26 mouse cellular contexts compared by ENCODE assay signal in genomic region chr5:63666884-63667283, GRCm38 (mm10). TPM values are rescaled to one million over a fixed set of nuclear protein-coding genes. Genes with fewer than 3 reads are reported as not detected.
DNase-seq lines count a peak whose midpoint lies in the region; ATAC-seq and TF ChIP-seq lines count a peak whose summit lies in the region.
"Had no signal": no experiment of that assay in that cellular context is flagged by ENCODE, and none has a peak within 500 bp of the region (broad histone marks: within the 10 kb centered on the region; RNA-seq: fewer than 3 reads in every experiment).

No protein-coding gene starts in this region.

- H3K27ac ChIP-seq in forebrain, postnatal 0 days (ENCODE audit: low read depth, low read length), result no peak overlapping the region
- H3K27ac ChIP-seq in forebrain, embryonic 16.5 days (ENCODE audit: low read length), result no peak overlapping the region
- peak overlapping the region; percentile 55; the same call in 1 of the 2 replicates for H3K27ac ChIP-seq in layer of hippocampus, adult 2 months
- H3K27ac ChIP-seq: embryonic facial prominence, embryonic 10.5 days; embryonic facial prominence, embryonic 12.5 days; forebrain, embryonic 13.5 days; forebrain, embryonic 15.5 days had no signal

- no peaks in the 10 kb centered on the region for H3K27me3 ChIP-seq in forebrain, postnatal 0 days (ENCODE audit: insufficient read depth, low read length)
- no peaks in the 10 kb centered on the region for H3K27me3 ChIP-seq in forebrain, embryonic 16.5 days (replicated peaks; ENCODE audit: control insufficient read depth, insufficient read depth, low read length)
- H3K27me3 ChIP-seq: CH12.LX; embryonic facial prominence, embryonic 12.5 days; forebrain, embryonic 13.5 days; forebrain, embryonic 15.5 days had no signal

- no peak overlapping the region for H3K9ac ChIP-seq in forebrain, postnatal 0 days
- H3K9ac ChIP-seq in forebrain, embryonic 16.5 days (replicated peaks; ENCODE audit: low read depth, low read length), result no peak overlapping the region
- H3K9ac ChIP-seq: embryonic facial prominence, embryonic 12.5 days; forebrain, embryonic 13.5 days; forebrain, embryonic 15.5 days had no signal

- no peak overlapping the region for H3K4me2 ChIP-seq in forebrain, postnatal 0 days (ENCODE audit: low read depth)
- no peak overlapping the region for H3K4me2 ChIP-seq in forebrain, embryonic 16.5 days (ENCODE audit: low read length)
- H3K4me2 ChIP-seq: embryonic facial prominence, embryonic 12.5 days; forebrain, embryonic 13.5 days; forebrain, embryonic 15.5 days had no signal

- 70% methylated on average over 5 of the region's 5 CpGs for WGBS in forebrain, postnatal 0 days
- 82% methylated on average over 5 of the region's 5 CpGs for WGBS in forebrain, embryonic 16.5 days

- DNase-seq in forebrain, postnatal 0 days, result peak; percentile 25
- no peak for DNase-seq in layer of hippocampus, adult 2 months (ENCODE audit: low spot score in 2 of 2)
- DNase-seq in layer of hippocampus, postnatal 36 days, result no peak
- DNase-seq in right cerebral cortex, adult 18-20 months, result peak; percentile 34
- no peak for DNase-seq in right cerebral cortex, postnatal 36 days (ENCODE audit: low spot score in 2 of 2)
- DNase-seq in right cerebral cortex, postnatal 10 days (ENCODE audit: low spot score in 2 of 2), result peak; percentile 38 to 48
- no peak for DNase-seq in right cerebral cortex, postnatal 4 days
- DNase-seq: adrenal gland, adult 8-10 months; adrenal gland, postnatal 14 days; B cell, adult 2 months; cerebellum, adult 11-12 months; cerebellum, adult 2 months; cerebellum, adult 9-10 months; cerebellum, postnatal 10 days; cerebellum, postnatal 25 days had no signal

- peak; percentile 72; the same call in 1 of the 2 replicates for ATAC-seq in forebrain, postnatal 0 days
- no peak for ATAC-seq in forebrain, embryonic 16.5 days
- ATAC-seq: activated CD4-positive, CD25-positive, alpha-beta regulatory T cell, adult 4 months; CD4-positive, CD25-positive, alpha-beta regulatory T cell, adult 4 months; forebrain, embryonic 13.5 days; forebrain, embryonic 15.5 days; Patski had no signal

- no peaks in the 10 kb centered on the region for H3K9me3 ChIP-seq in forebrain, postnatal 0 days (ENCODE audit: low read length)
- H3K9me3 ChIP-seq in forebrain, embryonic 16.5 days (ENCODE audit: control insufficient read depth, low read length), result no peaks in the 10 kb centered on the region
- H3K9me3 ChIP-seq: embryonic facial prominence, embryonic 10.5 days; embryonic facial prominence, embryonic 12.5 days; forebrain, embryonic 13.5 days; forebrain, embryonic 15.5 days; G1E had no signal

- no peak for TF ChIP-seq CTCF in forebrain, postnatal 0 days (IDR thresholded peaks at IDR 0.05; ENCODE audit: low read depth)
- no peak for TF ChIP-seq CTCF in layer of hippocampus, adult 2 months (conservative IDR thresholded peaks at IDR 0.05)

- no peaks in the 10 kb centered on the region for H3K36me3 ChIP-seq in forebrain, postnatal 0 days (ENCODE audit: insufficient read depth)
- no peaks in the 10 kb centered on the region for H3K36me3 ChIP-seq in forebrain, embryonic 16.5 days (ENCODE audit: control insufficient read depth, insufficient read depth)
- H3K36me3 ChIP-seq: embryonic facial prominence, embryonic 10.5 days; embryonic facial prominence, embryonic 12.5 days; forebrain, embryonic 15.5 days; G1E had no signal

- no peak overlapping the region for H3K4me3 ChIP-seq in forebrain, postnatal 0 days (ENCODE audit: low read depth, low read length)
- no peak overlapping the region for H3K4me3 ChIP-seq in forebrain, embryonic 16.5 days (replicated peaks; ENCODE audit: low read length)
- no peak overlapping the region for H3K4me3 ChIP-seq in layer of hippocampus, adult 2 months
- H3K4me3 ChIP-seq: embryonic facial prominence, embryonic 10.5 days; embryonic facial prominence, embryonic 12.5 days; forebrain, embryonic 13.5 days; forebrain, embryonic 15.5 days had no signal

- H3K4me1 ChIP-seq in forebrain, postnatal 0 days (ENCODE audit: insufficient read depth), result no peaks in the 10 kb centered on the region
- no peaks in the 10 kb centered on the region for H3K4me1 ChIP-seq in forebrain, embryonic 16.5 days (replicated peaks; ENCODE audit: control insufficient read depth, insufficient read depth, low read length)
- H3K4me1 ChIP-seq: embryonic facial prominence, embryonic 10.5 days; embryonic facial prominence, embryonic 12.5 days; forebrain, embryonic 13.5 days; forebrain, embryonic 15.5 days had no signal

RNA-seq across cellular contexts. Expression of gene Nwd2, which starts 18.0 kb away (rescaled TPM):
- total RNA-seq in forebrain, postnatal 0 days (2014; rRNA removed), result 33.4 and 44.9 TPM in 2 replicates
- 13.2 and 16.5 TPM in 2 replicates for polyA plus RNA-seq in forebrain, postnatal 0 days (2015; fragmentation: Nextera tagmentation; extraction: Ambion mirVana)
- polyA plus RNA-seq in forebrain, embryonic 16.5 days (2015; fragmentation: Nextera tagmentation; extraction: Ambion mirVana), result 3.6 and 5.7 TPM in 2 replicates
- 10 to 100 TPM; 20.9 to 22.3 TPM for total RNA-seq in layer of hippocampus, adult 2 months (2021)
- total RNA-seq in layer of hippocampus, postnatal 36 days (2021), result 10 to 100 TPM; 18.9 to 19.8 TPM
- total RNA-seq: adrenal gland, adult 18-20 months; CH12.LX had no signal
- polyA plus RNA-seq: G1E had no signal

Comparison
In these comparisons a context has a peak if more than half of its experiments do, and no peak if none do; other contexts are left out.
1. DNase-seq: peak in forebrain, postnatal 0 days (single experiment), right cerebral cortex, adult 18-20 months (single experiment) and right cerebral cortex, postnatal 10 days (2 of 2); none in layer of hippocampus, adult 2 months (0 of 2), layer of hippocampus, postnatal 36 days (0 of 2), right cerebral cortex, postnatal 36 days (0 of 2) and right cerebral cortex, postnatal 4 days (single experiment).